Mouse (Mus musculus) right cerebral cortex, postnatal 36 days (tissue): ENCODE measurements at regions not wholly inside any gene's neighbourhood (a gene's known extent, or its start where the extent isn't known, plus 50 kb on each side); places are given as distances from the start of the nearest gene placed in this dataset.

Source experiments
- DNase-seq, 2 experiments: peaks; one replicate each; pipeline ENCODE4 v3.0.0; 2022; ENCODE audit warnings: low spot score in 2 of 2, mixed read lengths in 1 of 2

DNA sequence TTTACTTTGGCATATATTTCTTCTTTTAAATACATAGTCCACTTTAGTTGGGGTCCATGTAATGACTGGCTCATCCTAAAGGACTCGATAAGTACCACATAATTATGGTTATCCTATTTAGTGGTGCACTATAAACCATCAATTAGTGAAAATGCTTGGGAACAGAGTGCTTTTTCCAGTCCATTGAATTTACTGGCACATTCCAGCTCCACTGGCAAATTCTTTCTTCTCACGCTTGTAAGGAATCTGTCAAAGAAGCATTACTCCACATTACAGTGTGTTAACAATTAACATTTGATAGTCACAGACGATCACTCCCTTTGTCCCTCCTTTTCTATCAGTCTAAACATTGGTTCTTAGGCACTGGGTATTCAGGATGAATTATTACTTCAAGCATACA is 241.7 kb upstream of the Gli3 start:
- no peak for DNase-seq

DNA sequence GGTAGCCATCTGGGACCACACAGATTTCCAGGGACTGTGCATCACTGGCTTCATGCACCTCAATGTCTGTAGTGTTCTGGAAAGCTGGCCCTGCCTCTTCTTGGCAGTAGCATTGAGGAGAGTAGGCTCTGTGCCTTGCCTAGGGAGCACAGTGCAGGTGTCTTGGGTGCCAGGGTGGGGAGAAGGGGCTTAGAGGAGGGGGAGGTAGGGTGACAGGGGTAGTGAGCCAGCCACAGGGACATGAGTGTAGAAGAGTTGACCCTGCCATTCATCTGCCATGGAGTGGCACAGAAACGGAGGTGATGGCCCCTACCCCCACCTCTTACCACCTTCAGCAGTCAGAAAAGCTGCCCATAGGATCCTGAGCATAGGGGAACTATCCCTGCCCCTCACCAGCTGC is 235.4 kb upstream of the Gli3 start:
- no peak for DNase-seq
